Mouse (Mus musculus): Measurements from ENCODE around the gene Ccdc107. TPM values are rescaled to one million over a fixed set of nuclear protein-coding genes. Genes with fewer than 3 reads are reported as not detected.

The Ccdc107 gene
- polyA plus RNA-seq, 1 experiment: 111 TPM

DNA sequence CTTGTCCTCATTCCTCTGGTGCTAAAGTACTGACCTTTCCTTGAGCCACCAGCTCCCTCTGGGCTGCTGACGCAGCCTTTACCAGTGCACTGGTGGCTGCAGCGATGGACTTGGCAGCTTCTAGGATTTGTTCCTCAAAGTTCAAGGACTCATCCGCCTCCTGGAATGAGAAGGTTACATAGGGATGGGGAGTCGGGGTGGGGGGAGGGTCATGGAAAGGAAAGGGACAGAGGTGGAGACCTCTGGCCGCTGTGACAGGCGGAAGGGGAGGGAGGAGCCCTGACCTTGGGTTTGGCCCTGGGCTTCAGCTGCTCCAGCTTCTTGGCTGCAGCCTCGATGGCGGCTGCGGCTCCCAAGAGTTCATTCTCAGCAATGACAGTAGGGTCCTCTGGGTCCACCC lies 40.6 kb downstream of the Ccdc107 start:
- TF ChIP-seq REST (IDR thresholded peaks at IDR 0.05; ENCODE audit: insufficient read depth, insufficient read length) (no peak), POLR2AphosphoS2 (IDR thresholded peaks at IDR 0.05; ENCODE audit: insufficient read length, low read depth) (no peak)
- Histone ChIP-seq H3K36me3 (ENCODE audit: control insufficient read depth, insufficient read depth) (peaks cover 62% of the 10 kb centered on the region), H3K4me2 (ENCODE audit: low read depth) (no peak overlapping the region), H3K27me3 (ENCODE audit: control insufficient read depth, insufficient read depth, insufficient read length) (no peaks in the 10 kb centered on the region), H3K79me2 (ENCODE audit: control insufficient read depth, insufficient read depth) (no peaks in the 10 kb centered on the region), H3K4me3 (no peak overlapping the region), H3ac (ENCODE audit: control insufficient read depth, insufficient read length) (no peak overlapping the region)

DNA sequence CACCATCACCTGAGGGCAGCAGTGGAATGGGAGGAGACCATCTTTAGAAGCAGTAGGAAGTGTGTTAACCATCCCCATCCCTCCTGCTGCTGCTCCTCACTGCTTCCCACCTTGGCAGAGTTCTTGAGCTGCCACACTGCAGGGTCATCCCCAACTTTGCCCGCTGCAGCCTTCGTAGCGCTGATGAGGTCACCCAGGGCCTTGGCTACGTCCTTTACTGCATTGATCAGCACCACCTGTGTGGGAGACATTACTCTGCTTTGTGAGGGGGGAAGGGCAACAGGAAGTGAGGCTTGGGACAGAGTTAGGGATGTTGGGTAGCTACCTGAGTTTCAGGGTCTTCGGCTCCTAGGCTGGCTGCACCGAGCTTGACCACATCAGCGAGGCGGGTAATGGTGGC lies 42.9 kb downstream of the Ccdc107 start:
- H3K4me3 ChIP-seq: no peak overlapping the region
- no peaks in the 10 kb centered on the region for H3K27me3 ChIP-seq (ENCODE audit: control insufficient read depth, insufficient read depth, insufficient read length)
- no peak overlapping the region for H3K4me2 ChIP-seq (ENCODE audit: low read depth)
- no peak overlapping the region for H3ac ChIP-seq (ENCODE audit: control insufficient read depth, insufficient read length)
- H3K79me2 ChIP-seq (ENCODE audit: control insufficient read depth, insufficient read depth): no peaks in the 10 kb centered on the region
- peaks cover 78% of the 10 kb centered on the region for H3K36me3 ChIP-seq (ENCODE audit: control insufficient read depth, insufficient read depth)
- TF ChIP-seq MYOD1 (IDR thresholded peaks at IDR 0.05; ENCODE audit: control insufficient read depth in 1 of 3, insufficient read length in 2 of 3, low read depth in 2 of 3) (no peak), POLR2A (IDR thresholded peaks at IDR 0.05; ENCODE audit: insufficient read length, low read depth) (no peak), TCF3 (IDR thresholded peaks at IDR 0.05; ENCODE audit: insufficient read length, low read depth) (no peak), REST (IDR thresholded peaks at IDR 0.05; ENCODE audit: insufficient read depth, insufficient read length) (no peak), MYOG (IDR thresholded peaks at IDR 0.05; ENCODE audit: control insufficient read depth in 1 of 3, insufficient read depth in 1 of 3, insufficient read length in 2 of 3, low read depth in 2 of 3) (no peak), E2F4 (IDR thresholded peaks at IDR 0.05; ENCODE audit: insufficient read depth) (no peak), POLR2AphosphoS2 (IDR thresholded peaks at IDR 0.05; ENCODE audit: insufficient read length, low read depth) (no peak), USF1 (IDR thresholded peaks at IDR 0.05; ENCODE audit: low read depth) (no peak), TCF12 (IDR thresholded peaks at IDR 0.05; ENCODE audit: insufficient read depth, poor library complexity, severe bottlenecking) (no peak), CEBPB (IDR thresholded peaks at IDR 0.05; ENCODE audit: insufficient read depth, poor library complexity, severe bottlenecking) (no peak), SRF (IDR thresholded peaks at IDR 0.05; ENCODE audit: control insufficient read depth, insufficient read length, low read depth) (no peak), MAX (IDR thresholded peaks at IDR 0.05; ENCODE audit: low read depth) (no peak)

- TF ChIP-seq REST (IDR thresholded peaks at IDR 0.05; ENCODE audit: insufficient read depth, insufficient read length) (no peak), E2F4 (IDR thresholded peaks at IDR 0.05; ENCODE audit: insufficient read depth) (no peak), POLR2AphosphoS2 (IDR thresholded peaks at IDR 0.05; ENCODE audit: insufficient read length, low read depth) (no peak), MYOD1 (IDR thresholded peaks at IDR 0.05; ENCODE audit: control insufficient read depth in 1 of 3, insufficient read length in 2 of 3, low read depth in 2 of 3) (no peak), SRF (IDR thresholded peaks at IDR 0.05; ENCODE audit: control insufficient read depth, insufficient read length, low read depth) (no peak), MAX (IDR thresholded peaks at IDR 0.05; ENCODE audit: low read depth) (no peak), USF1 (IDR thresholded peaks at IDR 0.05; ENCODE audit: low read depth) (no peak), TCF3 (IDR thresholded peaks at IDR 0.05; ENCODE audit: insufficient read length, low read depth) (no peak), POLR2A (IDR thresholded peaks at IDR 0.05; ENCODE audit: insufficient read length, low read depth) (no peak), MYOG (IDR thresholded peaks at IDR 0.05; ENCODE audit: control insufficient read depth in 1 of 3, insufficient read depth in 1 of 3, insufficient read length in 2 of 3, low read depth in 2 of 3) (no peak), CEBPB (IDR thresholded peaks at IDR 0.05; ENCODE audit: insufficient read depth, poor library complexity, severe bottlenecking) (no peak), TCF12 (IDR thresholded peaks at IDR 0.05; ENCODE audit: insufficient read depth, poor library complexity, severe bottlenecking) (no peak)
- peaks cover 78% of the 10 kb centered on the region for H3K36me3 ChIP-seq (ENCODE audit: control insufficient read depth, insufficient read depth)
- H3ac ChIP-seq (ENCODE audit: control insufficient read depth, insufficient read length): no peak overlapping the region
- no peaks in the 10 kb centered on the region for H3K79me2 ChIP-seq (ENCODE audit: control insufficient read depth, insufficient read depth)
- no peak overlapping the region for H3K4me3 ChIP-seq
- no peaks in the 10 kb centered on the region for H3K27me3 ChIP-seq (ENCODE audit: control insufficient read depth, insufficient read depth, insufficient read length)
- no peak overlapping the region for H3K4me2 ChIP-seq (ENCODE audit: low read depth)
Observed at GRCm38 (mm10) chr4:43536031-43536430, 43.3 kb downstream of the Ccdc107 start.

DNA sequence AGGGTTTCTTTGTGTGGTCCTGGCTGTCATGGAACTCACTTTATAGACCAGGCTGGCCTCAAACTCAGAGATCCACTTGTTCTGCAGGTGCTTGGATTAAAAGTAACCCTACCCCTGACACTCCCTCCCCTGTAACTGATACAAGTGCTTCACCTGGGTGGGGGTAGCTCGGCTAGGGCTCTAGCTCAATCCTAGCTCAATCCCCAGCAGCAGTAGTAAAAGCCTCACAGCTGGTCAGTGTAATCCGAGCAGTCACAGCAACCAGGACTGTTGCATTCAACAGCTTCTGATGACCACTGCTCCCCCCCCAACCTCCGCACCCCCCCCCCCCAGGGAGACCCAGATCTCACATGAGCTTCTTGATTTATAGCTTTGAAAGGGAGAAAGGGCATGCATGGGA lies 49.3 kb downstream of the Ccdc107 start:
- Histone ChIP-seq H3K36me3 (ENCODE audit: control insufficient read depth, insufficient read depth) (peaks cover 89% of the 10 kb centered on the region), H3K4me2 (ENCODE audit: low read depth) (no peak overlapping the region), H3K79me2 (ENCODE audit: control insufficient read depth, insufficient read depth) (no peaks in the 10 kb centered on the region), H3ac (ENCODE audit: control insufficient read depth, insufficient read length) (no peak overlapping the region), H3K27me3 (ENCODE audit: control insufficient read depth, insufficient read depth, insufficient read length) (no peaks in the 10 kb centered on the region), H3K4me3 (no peak overlapping the region)
- TF ChIP-seq MYOG (IDR thresholded peaks at IDR 0.05; ENCODE audit: control insufficient read depth in 1 of 3, insufficient read depth in 1 of 3, insufficient read length in 2 of 3, low read depth in 2 of 3) (no peak), REST (IDR thresholded peaks at IDR 0.05; ENCODE audit: insufficient read depth, insufficient read length) (no peak), TCF3 (IDR thresholded peaks at IDR 0.05; ENCODE audit: insufficient read length, low read depth) (no peak), CEBPB (IDR thresholded peaks at IDR 0.05; ENCODE audit: insufficient read depth, poor library complexity, severe bottlenecking) (no peak), TCF12 (IDR thresholded peaks at IDR 0.05; ENCODE audit: insufficient read depth, poor library complexity, severe bottlenecking) (no peak), MYOD1 (IDR thresholded peaks at IDR 0.05; ENCODE audit: control insufficient read depth in 1 of 3, insufficient read length in 2 of 3, low read depth in 2 of 3) (no peak), USF1 (IDR thresholded peaks at IDR 0.05; ENCODE audit: low read depth) (no peak), POLR2AphosphoS2 (IDR thresholded peaks at IDR 0.05; ENCODE audit: insufficient read length, low read depth) (no peak), POLR2A (IDR thresholded peaks at IDR 0.05; ENCODE audit: insufficient read length, low read depth) (no peak), E2F4 (IDR thresholded peaks at IDR 0.05; ENCODE audit: insufficient read depth) (no peak), SRF (IDR thresholded peaks at IDR 0.05; ENCODE audit: control insufficient read depth, insufficient read length, low read depth) (no peak), MAX (IDR thresholded peaks at IDR 0.05; ENCODE audit: low read depth) (no peak)

Other genes with a start within 250 kb of the Ccdc107 start
- gene Atp8b5, start 225.7 kb upstream of the Ccdc107 start, polyA plus RNA-seq (2012; fragmentation: generic; extraction: Trizol): not detected
- gene Rusc2, start 110.9 kb upstream of the Ccdc107 start, polyA plus RNA-seq (2012; fragmentation: generic; extraction: Trizol): 28.2 TPM
- 0.04 TPM for gene Fam166b, start 63.8 kb upstream of the Ccdc107 start, polyA plus RNA-seq (2012; fragmentation: generic; extraction: Trizol)
- 40.4 TPM for gene Tesk1, start 51.0 kb upstream of the Ccdc107 start, polyA plus RNA-seq (2012; fragmentation: generic; extraction: Trizol)
- gene Cd72, start 38.3 kb upstream of the Ccdc107 start, polyA plus RNA-seq (2012; fragmentation: generic; extraction: Trizol): 0.74 TPM
- not detected for gene Sit1, start 9.2 kb upstream of the Ccdc107 start, polyA plus RNA-seq (2012; fragmentation: generic; extraction: Trizol)
- gene Arhgef39, start 6.8 kb downstream of the Ccdc107 start, polyA plus RNA-seq (2012; fragmentation: generic; extraction: Trizol): 5.7 TPM
- gene Car9, start 14.1 kb downstream of the Ccdc107 start, polyA plus RNA-seq (2012; fragmentation: generic; extraction: Trizol): 10.7 TPM
- gene Tpm2, start 30.9 kb downstream of the Ccdc107 start, polyA plus RNA-seq (2012; fragmentation: generic; extraction: Trizol): 2,542 TPM
- 73.9 TPM for gene Creb3, start 69.4 kb downstream of the Ccdc107 start, polyA plus RNA-seq (2012; fragmentation: generic; extraction: Trizol)
- gene Tln1, start 69.8 kb downstream of the Ccdc107 start, polyA plus RNA-seq (2012; fragmentation: generic; extraction: Trizol): 225 TPM
- gene Rgp1, start 85.8 kb downstream of the Ccdc107 start, polyA plus RNA-seq (2012; fragmentation: generic; extraction: Trizol): 28.6 TPM
- 5.9 TPM for gene Gba2, start 86.0 kb downstream of the Ccdc107 start, polyA plus RNA-seq (2012; fragmentation: generic; extraction: Trizol)
- not detected for gene Msmp, start 91.6 kb downstream of the Ccdc107 start, polyA plus RNA-seq (2012; fragmentation: generic; extraction: Trizol)
- gene Npr2, start 139.0 kb downstream of the Ccdc107 start, polyA plus RNA-seq (2012; fragmentation: generic; extraction: Trizol): 9.1 TPM
- gene Spag8, start 160.7 kb downstream of the Ccdc107 start, polyA plus RNA-seq (2012; fragmentation: generic; extraction: Trizol): 0.02 TPM
- gene Hint2, start 163.6 kb downstream of the Ccdc107 start, polyA plus RNA-seq (2012; fragmentation: generic; extraction: Trizol): 99.1 TPM
- gene Tmem8b, start 176.1 kb downstream of the Ccdc107 start, polyA plus RNA-seq (2012; fragmentation: generic; extraction: Trizol): 1.7 TPM
- gene Fam221b, start 176.2 kb downstream of the Ccdc107 start, polyA plus RNA-seq (2012; fragmentation: generic; extraction: Trizol): 3.4 TPM
- gene Olfr70, start 207.9 kb downstream of the Ccdc107 start, polyA plus RNA-seq (2012; fragmentation: generic; extraction: Trizol): not detected
- gene Olfr71, start 217.4 kb downstream of the Ccdc107 start, polyA plus RNA-seq (2012; fragmentation: generic; extraction: Trizol): not detected
- gene Hrct1, start 234.3 kb downstream of the Ccdc107 start, polyA plus RNA-seq (2012; fragmentation: generic; extraction: Trizol): 0.78 TPM
- gene Spaar, start 237.1 kb downstream of the Ccdc107 start, polyA plus RNA-seq (2012; fragmentation: generic; extraction: Trizol): 0.02 TPM

Data from myocyte (in vitro differentiated cells).